Comparison of ENCODE assay signal across 35 mouse cellular contexts in genomic region chr7:42878090-42878489, GRCm38 (mm10). TPM values are rescaled to one million over a fixed set of nuclear protein-coding genes. Genes with fewer than 3 reads are reported as not detected.
DNase-seq lines count a peak whose midpoint lies in the region; ATAC-seq and TF ChIP-seq lines count a peak whose summit lies in the region.
"Had no signal": no experiment of that assay in that cellular context is flagged by ENCODE, and none has a peak within 500 bp of the region (broad histone marks: within the 10 kb centered on the region; RNA-seq: fewer than 3 reads in every experiment).

No protein-coding gene starts in this region.

- H3K27ac ChIP-seq in midbrain, embryonic 12.5 days (replicated peaks): no peak overlapping the region
- no peak overlapping the region for H3K27ac ChIP-seq in midbrain, embryonic 14.5 days (replicated peaks; ENCODE audit: low read depth, low read length)
- H3K27ac ChIP-seq in ES-Bruce4 (ENCODE audit: insufficient read depth, low read length) (no peak overlapping the region), ES-E14 (ENCODE audit: insufficient read depth, low read depth, low read length, poor library complexity, severe bottlenecking) (no peak overlapping the region)
- H3K27ac ChIP-seq: embryonic facial prominence, embryonic 13.5 days; forebrain, embryonic 10.5 days; forebrain, embryonic 13.5 days; gastrocnemius, adult 2 months; hindbrain, embryonic 14.5 days; hindbrain, postnatal 0 days had no signal

- in situ Hi-C loops in ES-E14 (cut with MboI; ENCODE audit: low sequenced_read_pairs in 2 of 2, unreplicated experiment in 2 of 2): no loop called here

- H3K9ac ChIP-seq in midbrain, embryonic 12.5 days (replicated peaks): no peak overlapping the region
- no peak overlapping the region for H3K9ac ChIP-seq in midbrain, embryonic 14.5 days (replicated peaks; ENCODE audit: low read length)
- H3K9ac ChIP-seq in ES-Bruce4 (ENCODE audit: low read depth, poor library complexity, severe bottlenecking): peak overlapping the region; percentile 37
- H3K9ac ChIP-seq in ES-E14 (ENCODE audit: insufficient read depth, low read depth, low read length, poor library complexity, severe bottlenecking): peak overlapping the region; percentile 69
- H3K9ac ChIP-seq: embryonic facial prominence, embryonic 13.5 days; forebrain, embryonic 13.5 days; heart, embryonic 12.5 days; hindbrain, embryonic 14.5 days had no signal

- H3K36me3 ChIP-seq in midbrain, embryonic 12.5 days: no peaks in the 10 kb centered on the region
- H3K36me3 ChIP-seq in midbrain, embryonic 14.5 days (ENCODE audit: control insufficient read depth, insufficient read depth, low read length): no peaks in the 10 kb centered on the region
- no peaks in the 10 kb centered on the region for H3K36me3 ChIP-seq in ES-Bruce4 (ENCODE audit: control insufficient read depth, insufficient read depth, low read length, poor library complexity, severe bottlenecking)
- H3K36me3 ChIP-seq in ES-E14 (ENCODE audit: control insufficient read depth, insufficient read depth, low read length, poor library complexity, severe bottlenecking): no peaks in the 10 kb centered on the region
- H3K36me3 ChIP-seq: embryonic facial prominence, embryonic 13.5 days; forebrain, embryonic 10.5 days; heart, embryonic 12.5 days had no signal

- no peak overlapping the region for H3K4me3 ChIP-seq in midbrain, embryonic 12.5 days
- H3K4me3 ChIP-seq in midbrain, embryonic 14.5 days (replicated peaks; ENCODE audit: low read depth, low read length): no peak overlapping the region
- H3K4me3 ChIP-seq in ES-Bruce4 (ENCODE audit: low read depth, low read length): peak overlapping the region; percentile 74
- H3K4me3 ChIP-seq in ES-E14 (ENCODE audit: insufficient read depth in 1 of 2, low read depth in 1 of 2, low read length in 2 of 2, poor library complexity in 1 of 2, severe bottlenecking in 1 of 2): peak overlapping the region; percentile 72 to 92
- H3K4me3 ChIP-seq: embryonic facial prominence, embryonic 13.5 days; forebrain, embryonic 10.5 days; forebrain, embryonic 13.5 days; gastrocnemius, adult 2 months; heart, embryonic 12.5 days had no signal

- peak; percentile 23; the same call in 1 of the 2 replicates for ATAC-seq in midbrain, embryonic 12.5 days (ENCODE audit: low FRiP score, low read depth)
- ATAC-seq in midbrain, embryonic 14.5 days (ENCODE audit: low FRiP score, low TSS enrichment): no peak
- ATAC-seq: activated CD4-positive, CD25-positive, alpha-beta regulatory T cell, adult 4 months; CD4-positive, CD25-positive, alpha-beta regulatory T cell, adult 4 months; forebrain, embryonic 13.5 days; forebrain, embryonic 16.5 days; hindbrain, postnatal 0 days; inflammation-experienced regulatory T-cells, adult 6 months; intestine, embryonic 16.5 days had no signal

- no peaks in the 10 kb centered on the region for H3K4me1 ChIP-seq in midbrain, embryonic 12.5 days
- no peaks in the 10 kb centered on the region for H3K4me1 ChIP-seq in midbrain, embryonic 14.5 days (ENCODE audit: control insufficient read depth, insufficient read depth, low read length)
- H3K4me1 ChIP-seq in ES-Bruce4 (ENCODE audit: control insufficient read depth, insufficient read depth, low read length): no peaks in the 10 kb centered on the region
- H3K4me1 ChIP-seq in ES-E14 (ENCODE audit: control insufficient read depth in 2 of 2, insufficient read depth in 2 of 2, low read length in 2 of 2, poor library complexity in 1 of 2): no peaks in the 10 kb centered on the region
- H3K4me1 ChIP-seq: embryonic facial prominence, embryonic 13.5 days; forebrain, embryonic 10.5 days; forebrain, embryonic 13.5 days; heart, embryonic 12.5 days had no signal

- DNase-seq in midbrain, embryonic 14.5 days: no peak
- DNase-seq in ES-E14 (ENCODE audit: low read depth, low spot score) (peak; percentile 60), ZHBTc4 (ENCODE audit: low read depth, low spot score) (peak; percentile 89)
- DNase-seq in spleen, postnatal 10 days (ENCODE audit: low spot score in 2 of 2): no peak
- no peak for DNase-seq in embryo, embryonic 10.5 days (ENCODE audit: low spot score)
- DNase-seq: adrenal gland, adult 8-10 months; adrenal gland, postnatal 25 days; cerebellum, adult 11-12 months; cerebellum, adult 8-10 months; cerebellum, postnatal 10 days; gastrocnemius, adult 2 months; gastrocnemius, postnatal 14 days; heart, adult 11 months; heart, postnatal 14 days; heart, postnatal 4 days; kidney, adult 18-20 months had no signal

- H3K27me3 ChIP-seq in midbrain, embryonic 12.5 days: no peaks in the 10 kb centered on the region
- H3K27me3 ChIP-seq in midbrain, embryonic 14.5 days (ENCODE audit: control insufficient read depth, insufficient read depth, low read length): no peaks in the 10 kb centered on the region
- H3K27me3 ChIP-seq in ES-Bruce4 (ENCODE audit: control insufficient read depth, insufficient read depth, low read length, poor library complexity, severe bottlenecking): no peaks in the 10 kb centered on the region
- H3K27me3 ChIP-seq: embryonic facial prominence, embryonic 13.5 days; forebrain, embryonic 13.5 days; heart, embryonic 12.5 days had no signal

- no peak for TF ChIP-seq CTCF in ES-Bruce4 (IDR thresholded peaks at IDR 0.05; ENCODE audit: low read depth, low read length)

- TF ChIP-seq EP300 in ES-Bruce4 (IDR thresholded peaks at IDR 0.05; ENCODE audit: insufficient read depth, low read depth, low read length): no peak

- WGBS in midbrain, embryonic 12.5 days: 41% methylated on average over 23 of the region's 23 CpGs
- 43% methylated on average over 23 of the region's 23 CpGs for WGBS in midbrain, embryonic 14.5 days

- no peak overlapping the region for H3K4me2 ChIP-seq in midbrain, embryonic 12.5 days (replicated peaks)
- no peak overlapping the region for H3K4me2 ChIP-seq in midbrain, embryonic 14.5 days (ENCODE audit: low read length)
- H3K4me2 ChIP-seq: embryonic facial prominence, embryonic 13.5 days; forebrain, embryonic 13.5 days; heart, embryonic 12.5 days; hindbrain, embryonic 14.5 days had no signal

- no peak for TF ChIP-seq POLR2A in ES-Bruce4 (IDR thresholded peaks at IDR 0.05; ENCODE audit: insufficient read depth, low read length)

- peaks cover 21% of the 10 kb centered on the region for H3K9me3 ChIP-seq in midbrain, embryonic 12.5 days
- peaks cover 14% of the 10 kb centered on the region for H3K9me3 ChIP-seq in midbrain, embryonic 14.5 days (ENCODE audit: control insufficient read depth, low read length)
- H3K9me3 ChIP-seq in ES-Bruce4 (replicated peaks; ENCODE audit: control insufficient read depth, insufficient read depth, low read length, poor library complexity, severe bottlenecking) (peaks cover under 1% of the 10 kb centered on the region; the same call in 1 of the 2 replicates), ES-E14 (ENCODE audit: control insufficient read depth, insufficient read depth, low read depth, low read length) (no peaks in the 10 kb centered on the region)

TF ChIP-seq in ES-E14, 5 proteins besides CTCF, POLR2A, EP300 and RAD21:
- TF ChIP-seq ZC3H11A (IDR thresholded peaks at IDR 0.05; ENCODE audit: borderline replicate concordance, low read depth, low read length) (no peak), MAFK (IDR thresholded peaks at IDR 0.05; ENCODE audit: insufficient read depth, low read depth, low read length) (no peak), HCFC1 (IDR thresholded peaks at IDR 0.05; ENCODE audit: borderline replicate concordance, insufficient read depth, low read length) (no peak; the same call in 1 of the 2 replicates), CHD2 (IDR thresholded peaks at IDR 0.05; ENCODE audit: low read depth, low read length) (no peak), ZNF384 (IDR thresholded peaks at IDR 0.05; ENCODE audit: low read depth, low read length) (no peak)

RNA-seq across cellular contexts. Expression of gene Gm2381, which starts 11.1 kb away (rescaled TPM):
- polyA plus RNA-seq in midbrain, embryonic 12.5 days (2016; fragmentation: Nextera tagmentation; extraction: Ambion mirVana): not detected in 2 replicates
- polyA plus RNA-seq in midbrain, embryonic 14.5 days (2014; fragmentation: Nextera tagmentation; extraction: Ambion mirVana): not detected in 2 replicates
- polyA plus RNA-seq in ES-Bruce4 (2011; ENCODE audit: insufficient read depth, insufficient read length, low read depth, missing spikeins): 14.1 and 14.2 TPM in 2 replicates
- total RNA-seq in ES-E14 (2012; rRNA removed): 38.7 and 45.9 TPM in 2 replicates
- total RNA-seq: gastrocnemius, postnatal 4 days; heart, postnatal 14 days; hindbrain, postnatal 0 days had no signal
- polyA plus RNA-seq: brain, embryonic 14.5 days; CD4-positive, CD25-positive, alpha-beta regulatory T cell, adult 4 months; embryonic facial prominence, embryonic 13.5 days; forebrain, embryonic 10.5 days; forebrain, embryonic 13.5 days; forebrain, embryonic 16.5 days; frontal cortex, adult 2 months; heart, embryonic 12.5 days; heart, embryonic 16.5 days; hindbrain, embryonic 11.5 days; hindbrain, embryonic 14.5 days; hindbrain, postnatal 0 days; inflammation-experienced regulatory T-cells, adult 6 months; intestine, embryonic 16.5 days had no signal

RNA-seq across cellular contexts. Expression of gene Vmn2r63, which starts 55.5 kb away (rescaled TPM):
- not detected in 2 replicates for polyA plus RNA-seq in midbrain, embryonic 12.5 days (2016; fragmentation: Nextera tagmentation; extraction: Ambion mirVana)
- polyA plus RNA-seq in midbrain, embryonic 14.5 days (2014; fragmentation: Nextera tagmentation; extraction: Ambion mirVana): not detected in 2 replicates
- polyA plus RNA-seq in ES-Bruce4 (2011; ENCODE audit: insufficient read depth, insufficient read length, low read depth, missing spikeins): 0.07 and 0.14 TPM in 2 replicates
- total RNA-seq in ES-E14 (2012; rRNA removed): not detected in 2 replicates
- total RNA-seq: adrenal gland, adult 8-10 months; adrenal gland, postnatal 25 days; gastrocnemius, adult 2 months; gastrocnemius, postnatal 14 days; gastrocnemius, postnatal 4 days; heart, adult 8-10 months; heart, postnatal 14 days; heart, postnatal 4 days; hindbrain, postnatal 0 days had no signal
- polyA plus RNA-seq: brain, embryonic 14.5 days; embryonic facial prominence, embryonic 13.5 days; forebrain, embryonic 10.5 days; forebrain, embryonic 13.5 days; forebrain, embryonic 16.5 days; frontal cortex, adult 2 months; heart, embryonic 12.5 days; heart, embryonic 16.5 days; hindbrain, embryonic 11.5 days; hindbrain, embryonic 14.5 days; hindbrain, postnatal 0 days; intestine, embryonic 16.5 days had no signal

Comparison
In these comparisons a context has a peak if more than half of its experiments do, and no peak if none do; other contexts are left out.
1. H3K4me3 ChIP-seq: peak in ES-Bruce4 (single experiment) and ES-E14 (2 of 2); none in midbrain, embryonic 12.5 days (single experiment) and midbrain, embryonic 14.5 days (single experiment).
2. H3K9ac ChIP-seq: peak in ES-Bruce4 (single experiment) and ES-E14 (single experiment); none in midbrain, embryonic 12.5 days (single experiment) and midbrain, embryonic 14.5 days (single experiment).
3. DNase-seq: peak in ES-E14 (single experiment) and ZHBTc4 (single experiment); none in midbrain, embryonic 14.5 days (single experiment), spleen, postnatal 10 days (0 of 2) and embryo, embryonic 10.5 days (single experiment).
4. RNA of gene Gm2381, which starts 11.1 kb away (polyA plus RNA-seq): 14.1 to 14.2 TPM in ES-Bruce4; not detected in midbrain, embryonic 12.5 days and not detected in midbrain, embryonic 14.5 days; every median in the first group is over 10 times any median in the second.